Mouse (Mus musculus) layer of hippocampus, postnatal 25 days (tissue): ENCODE results near the gene Igfbp7. TPM values are rescaled to one million over a fixed set of nuclear protein-coding genes. Genes with fewer than 3 reads are reported as not detected.

Source experiments
- total RNA-seq, 2 experiments: library from RNA; stranded (reverse); gene quantifications; 2 replicates each; pipeline ENCODE4 v1.2.3; 2021

The Igfbp7 gene
- total RNA-seq, 2 experiments from 2014 or later = 31.2 to 33.6 TPM

Other genes starting within 250 kb of the Igfbp7 start
- gene Spink2, start 196.6 kb downstream of the Igfbp7 start, total RNA-seq = not detected
- gene Rest, start 142.6 kb downstream of the Igfbp7 start, total RNA-seq = 1 to 10 TPM; 4.4 to 5.4 TPM
- gene Noa1, start 98.0 kb downstream of the Igfbp7 start, total RNA-seq = 10 to 100 TPM; 25.7 to 26.4 TPM
- 10 to 100 TPM; 48.2 to 48.8 TPM for gene Polr2b, start 97.9 kb downstream of the Igfbp7 start, total RNA-seq